Mouse (Mus musculus) cerebellum, postnatal 14 days (tissue): ENCODE results near the gene Thra.
"Not testable (repeated sequence)": the region's sequence is repeated elsewhere in the genome, so short reads cannot be mapped to it uniquely, and the experiment has no call there.

ENCODE experiments used
- DNase-seq, 2 experiments: peaks; one replicate each; pipeline ENCODE4 v3.0.0; 2021; ENCODE audit warnings: mixed read lengths in 2 of 2

Gene Thra

DNA sequence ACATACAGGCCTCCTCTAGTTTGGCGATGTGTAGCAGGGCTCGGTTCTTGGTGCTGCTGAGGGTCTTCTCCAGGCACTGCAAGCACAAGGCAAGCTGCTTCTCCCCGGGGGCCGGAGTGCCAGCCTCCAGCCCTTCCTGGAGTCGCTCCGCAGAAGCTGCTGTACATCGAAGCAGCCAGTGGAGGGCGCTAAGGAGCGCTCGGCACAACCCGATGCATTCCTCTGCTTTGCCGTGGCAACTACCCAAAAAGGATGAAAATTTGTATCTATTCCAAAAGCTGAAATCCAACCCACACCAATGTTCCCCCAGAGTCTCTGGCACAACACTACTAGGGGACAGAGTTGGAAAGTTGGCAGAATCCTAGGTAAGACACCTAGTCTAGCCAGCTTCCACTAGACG is 22.5 kb upstream of the Thra start:
- peak; percentile 88 to 93 for DNase-seq

DNA sequence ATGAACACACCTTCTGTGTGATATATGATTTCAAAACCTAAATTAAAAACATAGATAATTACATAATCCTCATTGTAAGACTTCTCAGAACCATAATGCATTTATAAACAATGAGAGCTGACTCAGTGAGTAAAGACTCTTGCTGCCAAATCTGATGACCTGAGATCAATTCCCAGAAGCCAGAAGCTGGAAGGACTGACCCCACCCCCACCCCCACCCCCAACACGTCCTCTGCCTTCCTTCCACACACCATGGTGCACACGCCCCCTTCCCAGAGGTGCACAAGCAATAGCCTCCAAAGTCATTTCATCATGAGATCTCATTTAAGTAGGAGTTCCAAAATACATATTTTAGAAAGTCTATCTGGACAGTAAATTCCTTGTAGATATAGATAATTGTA is 19.7 kb upstream of the Thra start:
- DNase-seq: no peak

DNA sequence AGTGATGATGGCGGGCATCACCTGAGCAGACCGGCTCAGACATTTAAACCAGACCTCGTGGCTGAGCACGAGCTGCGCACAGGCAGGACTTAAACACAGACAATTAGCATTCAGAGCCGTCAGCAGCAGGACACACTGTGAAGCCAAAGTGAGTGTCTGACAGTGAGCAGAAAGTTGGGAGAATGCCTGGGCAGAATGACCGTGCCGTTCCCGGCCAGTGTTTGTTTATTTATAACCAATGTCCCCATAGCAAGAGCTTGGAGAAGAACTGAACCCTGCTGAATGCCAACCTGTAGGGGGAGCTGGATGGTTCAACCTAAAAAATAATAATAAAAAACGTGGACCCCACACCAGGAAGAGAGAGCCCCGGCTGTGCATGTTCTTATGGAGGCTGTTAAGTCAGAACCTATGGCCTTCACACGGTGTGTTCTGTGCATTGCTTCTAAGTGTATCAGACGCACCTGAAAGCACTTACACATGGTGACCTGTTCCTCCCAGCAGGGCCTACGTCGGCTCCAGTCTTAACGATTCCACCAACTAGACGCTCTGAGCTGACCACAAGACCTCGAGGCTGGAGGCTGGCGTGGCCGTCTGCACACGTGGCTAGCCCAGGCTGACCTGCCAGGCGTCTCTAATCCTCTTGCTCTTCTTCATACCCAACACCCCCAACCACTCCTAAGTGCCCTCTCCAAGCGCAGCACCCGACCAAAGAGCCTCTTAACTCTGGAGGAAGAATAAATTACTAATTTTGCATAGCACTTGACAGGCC is 18.8 kb upstream of the Thra start:
- peak; percentile 73 to 79 for DNase-seq

DNA sequence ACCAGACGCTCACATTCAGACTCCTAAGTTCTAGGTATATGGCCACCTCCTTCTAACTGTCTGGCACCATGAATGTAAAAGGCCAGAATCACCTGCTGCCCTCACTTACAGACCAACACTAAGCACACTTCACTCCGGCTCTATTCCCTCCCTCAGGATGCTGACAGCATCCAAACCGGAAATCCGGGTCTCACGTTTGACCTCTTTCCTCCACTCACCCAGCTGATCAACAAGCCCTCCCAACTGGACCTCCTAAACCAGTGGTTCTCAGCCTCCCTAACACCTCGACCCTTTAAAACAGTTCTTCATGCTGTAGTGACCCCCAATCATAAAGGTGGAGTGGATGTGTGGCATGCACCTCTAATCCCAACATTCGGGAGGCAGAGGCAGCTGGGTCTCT is 17.3 kb upstream of the Thra start:
- DNase-seq: no peak

DNA sequence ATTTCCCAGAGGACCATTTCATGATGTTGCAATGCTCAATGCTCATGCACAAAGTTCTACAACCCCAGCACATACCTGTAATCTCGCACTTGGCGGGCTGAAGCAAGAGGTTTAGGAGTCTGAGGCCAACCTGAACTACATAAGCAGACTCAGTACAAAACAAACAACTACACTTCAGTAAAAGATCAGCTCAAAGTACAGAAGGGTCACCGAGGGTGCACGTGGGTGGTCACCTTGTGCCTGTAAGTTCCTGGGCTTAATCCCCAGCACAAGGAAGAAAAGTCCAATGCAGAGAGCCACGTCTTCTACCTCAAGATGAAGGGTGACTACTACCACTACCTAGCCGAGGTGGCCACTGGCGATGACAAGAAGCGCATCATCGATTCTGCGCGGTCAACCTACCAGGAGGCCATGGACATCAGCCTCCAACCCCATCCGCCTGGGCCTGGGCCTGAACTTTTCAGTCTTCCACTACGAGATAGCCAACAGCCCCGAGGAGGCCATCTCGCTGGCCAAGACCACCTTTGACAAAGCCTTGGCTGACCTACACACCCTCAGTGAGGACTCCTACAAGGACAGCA is 14.4 kb upstream of the Thra start:
- DNase-seq: no peak

DNA sequence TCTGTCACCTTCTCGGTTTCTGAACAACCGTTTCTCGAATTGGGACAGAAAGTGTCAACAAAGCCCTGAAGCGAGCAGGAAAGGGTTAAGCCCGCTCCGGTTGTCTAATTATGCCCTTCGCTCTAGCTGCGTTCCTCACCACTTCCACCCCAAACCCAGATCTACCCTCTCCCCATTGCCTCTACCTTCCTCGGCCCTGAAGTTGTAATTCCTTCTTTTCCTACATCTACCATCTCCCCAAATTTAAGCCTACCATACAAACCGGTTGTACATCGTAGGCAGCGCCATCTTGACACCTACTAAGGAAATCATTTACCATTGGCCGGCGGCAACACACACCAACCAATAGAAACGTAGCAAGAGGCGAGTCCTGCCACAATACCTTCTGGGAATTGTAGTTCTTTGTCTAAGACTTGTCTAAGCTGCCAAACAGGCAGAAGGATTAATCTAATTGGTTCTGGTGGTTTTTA is 11.3 kb upstream of the Thra start, which contains the start of gene Med24:
TSS of gene Med24 (minus strand) at position 317 of the 470 bp plus-strand sequence.
- DNase-seq: peak; percentile 85 to 90

DNA sequence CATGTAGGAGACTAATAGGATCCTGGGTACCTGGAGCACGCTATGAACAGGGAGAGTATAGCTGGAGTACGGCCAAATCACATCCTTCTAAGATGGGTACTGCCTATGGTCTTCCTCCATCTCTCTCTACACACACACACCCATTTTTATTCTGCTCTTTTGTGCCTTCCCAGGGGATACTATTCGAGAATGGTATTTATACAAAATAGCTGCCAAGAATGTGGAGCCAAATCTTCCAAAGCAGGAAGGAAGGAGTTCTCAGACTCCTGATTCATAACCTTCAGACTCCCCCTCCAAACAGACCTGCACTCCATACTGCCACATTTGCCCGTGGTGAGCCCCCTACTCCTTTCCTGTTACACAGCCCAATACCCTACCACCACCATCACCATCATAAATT is 9.7 kb upstream of the Thra start:
- no peak for DNase-seq

DNA sequence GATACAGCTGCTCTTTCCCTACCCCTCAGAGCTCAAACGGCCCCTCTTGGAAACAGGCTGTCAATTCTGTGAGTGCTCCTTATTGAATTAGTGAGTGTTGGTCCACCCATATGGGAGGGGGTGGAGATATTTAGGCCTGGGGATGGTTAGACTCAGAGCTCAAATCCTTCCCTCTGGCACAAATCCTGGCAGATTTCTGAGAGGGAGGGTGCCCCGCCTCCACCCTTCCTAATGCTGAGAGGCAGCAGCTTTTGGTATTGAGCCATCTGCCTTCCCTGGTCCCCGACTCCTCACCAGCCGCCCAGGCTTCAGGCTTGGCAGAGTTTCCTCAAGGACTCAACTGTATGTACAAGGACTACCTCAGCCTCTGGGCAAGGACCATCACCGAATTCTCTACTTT is 9.3 kb upstream of the Thra start:
- peak; percentile 86 to 89 for DNase-seq

DNA sequence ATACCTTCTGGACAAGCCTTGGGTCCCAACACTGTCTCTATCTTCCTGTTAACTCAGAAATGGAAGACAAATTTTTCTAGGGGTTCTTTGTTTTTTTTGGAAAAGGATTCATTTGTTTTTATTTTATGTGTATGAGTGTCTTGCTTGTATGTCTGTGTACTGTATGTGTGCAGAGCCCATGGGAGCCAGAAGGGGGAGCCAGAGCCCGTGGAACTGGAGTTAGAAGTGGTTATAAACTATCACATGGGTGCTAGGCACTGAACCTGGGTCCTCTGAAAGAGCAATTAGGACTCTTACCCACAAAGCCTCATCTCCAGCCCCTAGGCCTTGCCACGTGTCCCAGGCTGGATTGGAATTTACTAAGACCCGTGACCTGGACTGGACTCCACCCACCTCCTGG is 6.4 kb upstream of the Thra start:
- DNase-seq: peak in 1 of 2 experiments; percentile 51

DNA sequence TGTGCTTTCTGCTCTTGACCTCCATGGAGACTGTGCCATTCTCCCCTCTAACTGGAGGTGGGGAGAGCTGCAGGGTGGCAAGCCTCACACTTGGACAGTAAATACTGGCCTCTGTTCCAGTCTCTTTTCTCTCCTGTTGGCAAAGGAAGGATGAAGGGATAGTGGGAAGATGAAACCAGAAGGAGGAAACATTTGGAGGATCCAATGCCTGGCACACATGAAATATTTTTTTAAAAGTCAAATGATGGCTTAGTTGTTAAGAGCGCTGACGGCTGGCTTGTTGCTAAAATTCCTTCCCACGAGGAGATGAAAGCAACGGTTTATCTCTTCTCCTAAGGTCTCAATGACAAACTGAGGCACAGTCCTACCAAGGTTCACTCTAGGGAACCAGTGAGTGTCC is 5.3 kb upstream of the Thra start:
- DNase-seq: no peak

DNA sequence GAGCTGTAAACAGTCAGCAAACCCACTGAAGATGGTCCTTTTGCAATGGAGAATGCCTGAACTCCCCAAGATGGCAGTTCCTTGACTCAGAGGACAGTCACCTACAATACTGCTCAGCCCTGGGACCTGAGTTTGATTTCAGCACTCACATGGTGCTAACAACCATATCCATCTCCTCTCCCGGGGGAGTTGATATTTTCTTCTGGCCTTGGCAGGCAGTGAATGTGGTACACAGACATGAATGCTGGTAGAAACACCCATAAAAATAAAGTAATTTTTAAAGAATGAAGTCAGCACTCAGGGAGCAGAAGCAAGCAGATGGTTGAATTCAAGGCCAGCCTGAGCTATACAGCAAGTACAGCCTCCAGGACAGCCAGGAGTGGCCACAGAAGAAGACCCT is 4.3 kb upstream of the Thra start:
- no peak for DNase-seq

DNA sequence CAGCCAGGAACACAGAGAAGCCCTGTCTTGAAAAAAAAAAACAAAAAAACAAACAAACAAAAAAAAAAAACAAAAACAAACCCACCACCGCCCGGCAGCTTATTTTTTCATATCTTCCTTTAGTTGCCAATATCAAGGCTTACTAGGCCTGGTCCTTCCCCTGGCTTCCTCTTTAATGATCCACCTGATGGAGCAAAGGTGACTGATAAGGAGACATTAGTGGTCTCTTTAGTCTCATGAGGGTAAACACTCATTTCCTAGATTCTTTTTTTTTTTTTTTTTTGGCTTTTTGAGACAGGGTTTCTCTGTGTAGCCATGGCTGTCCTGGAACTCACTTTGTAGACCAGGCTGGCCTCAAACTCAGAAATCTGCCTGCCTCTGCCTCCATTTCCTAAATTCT is 3.2 kb upstream of the Thra start:
- not testable (repeated sequence) for DNase-seq

DNA sequence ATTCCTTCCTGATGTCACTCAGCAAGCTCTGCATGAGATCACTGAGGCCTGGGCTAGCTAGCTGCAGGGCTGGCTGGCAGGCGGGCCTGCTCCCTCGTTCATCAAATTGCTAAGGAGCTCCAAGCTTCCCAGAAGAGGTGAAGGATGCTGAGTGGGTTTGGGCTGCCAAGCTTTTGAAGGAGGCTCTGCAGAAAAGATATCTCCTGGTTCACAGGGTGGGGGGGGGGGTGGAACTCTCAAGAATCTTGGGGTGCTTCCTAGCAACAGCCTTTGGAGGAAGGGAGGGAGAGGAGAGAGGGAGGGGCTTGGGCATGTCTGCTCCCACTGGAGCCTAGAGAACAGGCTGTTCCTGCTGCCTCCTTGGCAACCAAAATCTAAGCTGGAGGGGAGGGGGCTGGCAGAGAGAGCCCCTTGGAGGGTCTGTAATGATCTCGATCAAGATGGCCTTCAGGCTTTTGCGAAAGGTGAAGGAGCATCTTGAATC is 2.0 kb upstream of the Thra start:
- peak; percentile 72 for DNase-seq

DNA sequence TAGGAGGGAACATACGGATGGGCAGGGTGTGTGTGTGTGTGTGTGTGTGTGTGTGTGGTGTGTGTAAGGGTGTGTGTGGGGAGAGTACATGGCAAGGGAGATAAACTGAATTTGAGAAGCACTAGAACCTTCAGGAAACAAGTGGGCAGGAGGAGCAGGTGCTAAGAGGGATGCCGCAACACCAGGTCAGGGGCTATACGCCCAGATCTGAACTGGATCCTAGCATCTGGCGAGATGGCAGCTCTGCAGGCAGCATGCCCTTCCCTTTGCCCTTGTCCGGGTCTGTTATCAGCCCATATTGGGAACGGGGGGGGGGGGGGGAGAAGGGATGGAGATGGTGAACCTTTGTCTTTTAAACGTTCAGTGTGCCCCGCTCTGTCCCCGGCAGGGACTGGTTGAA is 1.5 kb upstream of the Thra start:
- DNase-seq: no peak

DNA sequence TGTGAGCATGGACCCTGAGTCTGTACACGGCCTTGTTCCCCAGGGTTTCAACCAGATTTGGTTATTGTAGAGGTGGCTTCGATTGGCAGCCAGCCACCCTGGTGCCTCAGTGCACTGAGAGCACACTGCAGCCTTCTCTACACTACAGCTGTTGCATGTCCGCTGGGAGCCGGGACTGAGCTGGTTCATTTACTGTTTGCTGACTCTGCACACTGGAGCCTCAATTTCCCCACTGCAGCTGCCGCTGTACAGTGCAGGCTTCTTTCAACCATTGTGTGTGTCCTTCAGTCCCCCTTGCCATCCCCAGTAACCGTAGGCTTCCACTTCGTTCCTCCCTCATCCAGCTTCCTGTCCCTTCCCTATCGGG is 429 bp upstream of the Thra start:
- DNase-seq: peak; percentile 50 to 61

DNA sequence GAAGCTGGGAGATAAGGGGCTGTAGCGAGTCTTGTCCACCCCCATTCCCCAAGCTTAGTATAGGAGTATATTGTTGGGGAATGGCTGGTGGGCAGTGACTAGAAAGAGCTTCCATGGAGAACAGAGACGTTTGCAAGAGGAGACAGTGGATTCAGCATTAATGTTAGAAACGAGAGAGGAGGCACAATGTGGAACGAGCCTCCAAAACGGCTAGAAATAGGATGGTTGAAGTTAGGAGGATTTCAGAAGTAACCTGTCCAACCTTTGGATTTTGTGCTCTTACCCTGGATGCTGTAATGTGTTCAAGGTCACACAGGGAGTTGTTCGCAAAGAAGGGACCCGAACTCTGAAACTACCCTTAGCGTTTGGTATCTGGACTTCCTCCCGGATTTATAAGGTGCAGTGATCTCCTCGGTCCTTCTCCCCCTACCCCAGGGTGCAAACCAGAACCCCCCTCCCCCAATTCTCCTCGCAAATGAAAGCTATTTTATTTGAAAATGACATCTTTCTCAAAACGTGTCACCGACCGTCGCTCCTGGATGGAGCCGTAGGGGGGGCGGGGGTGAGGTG is 698 bp downstream of the Thra start:
- DNase-seq: no peak

DNA sequence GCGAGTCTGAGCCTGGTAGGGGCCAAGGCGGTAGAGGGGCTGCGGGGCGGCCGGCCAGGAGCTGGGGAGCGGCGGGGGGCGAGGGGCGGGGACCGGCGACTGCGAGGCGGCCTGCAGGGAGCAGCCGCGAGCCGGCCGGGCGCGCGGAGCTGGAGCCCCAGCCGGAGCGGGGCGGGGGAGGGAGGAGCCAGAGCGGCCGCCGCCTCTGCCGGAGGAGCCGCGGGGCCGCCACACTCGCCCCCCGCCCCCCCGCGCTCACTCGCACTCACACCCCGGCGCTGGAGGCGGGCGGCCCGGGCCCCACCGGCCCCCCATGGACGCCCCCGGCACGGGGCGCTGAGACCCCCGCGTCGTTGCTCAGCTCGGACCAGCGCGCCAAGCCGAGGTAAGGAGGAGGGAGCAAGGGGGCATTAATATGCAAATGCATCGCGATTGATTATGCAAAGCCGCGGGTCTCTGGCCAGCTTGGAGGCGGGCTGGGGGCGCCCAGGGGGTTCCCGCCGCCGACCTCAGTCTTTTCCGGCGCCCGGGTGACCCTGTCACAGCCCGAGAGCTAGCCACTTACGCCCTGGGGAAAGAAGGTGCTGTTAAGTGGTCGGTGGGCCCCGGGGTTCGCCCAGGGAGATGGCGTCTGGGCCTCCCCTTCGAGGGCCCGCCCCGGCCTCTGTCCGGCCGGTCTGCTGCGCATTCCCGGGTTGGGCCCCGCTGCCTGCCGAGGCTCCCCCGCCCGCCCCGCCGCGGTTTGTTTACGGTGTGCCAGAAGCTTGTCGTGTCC is 1.4 kb downstream of the Thra start:
- DNase-seq: peak; percentile 89 to 90

DNA sequence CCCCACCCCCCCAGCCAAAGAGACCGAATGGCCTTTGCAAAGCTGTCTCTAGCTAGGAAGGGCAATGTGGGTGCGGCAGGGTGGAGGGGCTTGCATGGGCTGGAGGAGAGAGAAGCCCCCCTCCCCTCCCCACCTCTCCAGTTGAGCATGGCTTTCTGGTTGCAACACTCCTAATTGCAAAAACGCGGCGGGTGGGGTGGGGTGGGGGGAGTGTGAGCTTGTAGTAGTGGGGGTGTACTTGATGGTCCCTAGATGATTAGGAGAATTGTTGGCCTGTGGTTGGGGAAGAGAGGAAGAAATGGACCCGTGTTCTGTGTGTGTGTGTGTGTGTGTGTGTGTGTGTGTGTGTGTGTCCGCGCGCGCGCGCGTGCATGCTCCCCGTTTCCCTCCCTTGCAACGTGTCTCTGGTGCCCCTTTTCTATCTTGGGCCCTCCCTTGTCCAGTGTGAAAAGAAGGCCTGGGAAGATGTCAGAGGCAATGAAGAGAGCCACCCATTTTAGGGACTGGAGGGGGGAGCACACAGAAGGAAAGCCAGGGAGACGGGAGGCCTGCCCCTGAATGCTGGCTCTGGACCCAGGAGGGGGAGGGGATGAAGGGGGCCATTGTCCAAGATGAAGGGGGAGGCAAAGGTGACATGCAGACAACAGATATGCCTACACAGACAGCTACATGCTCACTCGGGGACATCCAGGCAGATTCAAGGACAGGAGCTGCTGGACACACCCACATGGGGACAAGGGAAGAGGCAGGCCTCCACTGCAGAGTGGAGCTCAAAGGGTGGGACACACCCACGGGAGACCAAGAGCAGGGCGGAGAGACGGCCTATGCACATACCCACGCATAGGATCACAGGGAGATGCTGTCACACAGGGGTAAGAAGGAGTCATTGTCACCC is 2.2 kb downstream of the Thra start:
- DNase-seq: peak; percentile 66 to 74

DNA sequence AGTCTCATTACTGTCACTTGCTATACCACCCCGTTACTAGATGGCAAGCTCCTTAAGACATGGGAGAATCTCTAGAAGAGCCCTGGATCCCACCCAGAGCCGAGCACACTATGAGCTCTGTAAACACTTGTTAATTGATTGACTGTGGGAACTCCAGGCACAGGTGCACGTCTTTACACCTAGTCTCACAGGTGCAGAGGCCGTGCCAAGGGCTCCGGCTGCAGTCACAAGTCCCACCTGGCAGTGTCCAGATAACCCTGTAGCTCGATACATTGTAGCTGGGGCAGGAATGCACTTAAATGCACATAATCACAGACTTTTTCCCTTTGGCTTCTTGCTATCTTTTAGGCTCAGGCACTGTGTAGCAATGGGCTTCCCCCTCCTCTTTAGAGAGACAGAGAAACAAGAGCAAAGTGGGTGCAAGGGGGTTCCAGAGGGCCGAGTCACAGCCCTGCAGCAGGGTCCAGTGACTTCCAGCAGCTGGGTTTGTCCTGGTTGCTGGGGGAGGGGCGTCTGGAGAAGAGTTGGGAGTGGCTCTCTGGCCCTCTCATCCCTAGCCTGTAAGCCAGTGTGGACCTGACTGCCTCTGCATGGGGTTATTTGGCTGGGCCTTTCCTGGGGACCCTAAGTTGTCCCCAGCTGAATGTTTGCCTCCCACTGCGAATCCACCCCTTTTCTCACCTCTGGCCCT is 3.4 kb downstream of the Thra start:
- DNase-seq: peak in 1 of 2 experiments; percentile 64

DNA sequence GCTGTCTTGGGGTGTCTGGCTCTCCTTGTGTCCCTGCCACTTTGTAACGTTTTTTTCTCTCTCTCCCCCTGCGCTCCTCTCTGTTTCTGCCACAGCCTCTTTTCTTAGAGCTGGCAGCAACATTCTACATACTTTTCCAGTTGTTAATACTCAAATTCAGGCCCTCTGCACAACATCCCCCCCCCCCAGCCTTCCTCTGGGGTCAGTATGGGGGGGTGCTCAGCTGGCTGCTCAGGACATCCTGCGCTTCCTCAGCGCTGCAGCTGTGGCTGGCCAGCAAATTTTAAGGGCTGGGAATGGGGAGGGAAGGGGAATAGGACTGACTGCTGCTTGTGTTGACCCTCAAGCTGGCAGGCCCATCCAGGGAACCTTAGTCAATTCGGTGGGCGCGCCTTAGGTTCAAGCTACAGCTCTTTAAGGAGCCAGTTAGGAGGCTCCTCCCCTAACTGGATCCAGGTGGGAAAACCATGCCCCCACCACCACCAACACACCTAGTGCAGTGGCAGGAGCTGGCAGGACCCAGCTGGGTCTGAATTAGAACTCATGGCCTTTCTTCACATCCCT is 4.1 kb downstream of the Thra start:
- DNase-seq: no peak
